Mouse (Mus musculus): Measurements from ENCODE around the gene 4930512M02Rik. TPM values are rescaled to one million over a fixed set of nuclear protein-coding genes. Genes with fewer than 3 reads are reported as not detected.

4930512M02Rik gene
- polyA plus RNA-seq, 1 experiment from 2014 or later: not detected

DNA sequence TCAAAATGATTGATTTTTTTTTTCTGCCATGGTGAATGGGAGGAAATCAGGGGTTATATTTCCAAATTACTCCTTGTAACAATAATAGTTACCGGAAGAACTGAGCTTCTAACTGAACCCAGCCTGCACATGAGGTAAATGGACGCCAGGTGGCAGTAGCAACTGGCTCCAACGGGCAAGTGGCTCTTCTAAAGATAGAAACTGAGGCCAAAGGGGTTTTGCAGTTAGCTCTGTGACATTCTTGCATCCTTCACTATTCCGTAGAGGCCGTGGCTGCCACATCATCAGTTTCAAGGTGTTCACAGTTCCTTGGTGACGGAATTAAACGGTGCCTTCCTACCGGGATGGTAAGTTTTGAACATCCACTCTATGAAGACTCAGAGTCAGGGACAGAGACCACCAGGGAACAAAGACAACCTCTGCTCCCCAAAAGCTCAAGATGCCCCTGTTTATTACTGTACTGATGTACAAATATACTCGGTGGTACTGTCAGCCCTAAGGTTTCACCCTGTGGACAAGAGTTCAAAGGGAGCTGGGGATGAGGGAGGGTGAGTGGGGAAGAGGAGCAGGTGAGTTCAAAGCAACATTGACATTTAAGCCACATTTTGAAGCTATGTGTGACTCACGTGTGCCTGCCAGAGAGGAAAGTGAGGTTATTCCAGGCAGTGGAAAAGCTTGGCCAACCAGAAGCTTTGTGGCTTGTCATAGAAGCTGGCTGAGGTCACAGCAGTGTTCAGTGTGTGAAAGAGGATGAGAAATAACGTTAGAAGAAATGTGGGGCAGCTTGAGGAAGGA, 70.3 kb downstream of the 4930512M02Rik start:
- Histone ChIP-seq H3K27me3 (replicated peaks; ENCODE audit: control insufficient read depth, insufficient read depth, low read length) (no peaks in the 10 kb centered on the region), H3K4me3 (replicated peaks; ENCODE audit: low read length) (no peak overlapping the region), H3K4me1 (replicated peaks; ENCODE audit: control insufficient read depth, insufficient read depth, low read length) (no peaks in the 10 kb centered on the region), H3K9me3 (ENCODE audit: control insufficient read depth, low read length) (no peaks in the 10 kb centered on the region), H3K27ac (ENCODE audit: low read length) (no peak overlapping the region), H3K9ac (replicated peaks; ENCODE audit: low read depth, low read length) (no peak overlapping the region), H3K36me3 (ENCODE audit: control insufficient read depth, insufficient read depth) (no peaks in the 10 kb centered on the region), H3K4me2 (ENCODE audit: low read length) (no peak overlapping the region)
- WGBS: 48% methylated on average over 11 of the region's 11 CpGs
- ATAC-seq: no peak

DNA sequence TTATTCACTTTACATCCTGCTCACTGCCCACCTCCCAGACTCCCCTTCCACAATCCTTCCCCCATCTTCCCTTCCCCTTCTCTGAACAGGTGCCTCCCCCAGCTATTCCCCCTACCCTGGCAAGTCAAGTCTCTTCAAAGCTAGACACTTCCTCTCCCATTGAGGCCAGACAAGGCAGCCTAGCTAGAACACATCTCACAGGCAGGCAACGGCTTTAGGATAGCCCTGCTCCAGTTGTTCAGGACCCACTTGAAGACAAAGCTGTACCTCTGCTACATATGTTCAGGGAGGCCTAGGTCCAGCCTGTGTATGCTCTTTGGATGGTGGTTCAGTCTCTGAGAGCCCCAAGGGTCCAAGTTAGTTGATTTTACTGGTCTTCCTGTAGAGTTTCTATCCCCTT, 71.4 kb downstream of the 4930512M02Rik start:
- 90% methylated on average over 1 of the region's 1 CpGs for WGBS

DNA sequence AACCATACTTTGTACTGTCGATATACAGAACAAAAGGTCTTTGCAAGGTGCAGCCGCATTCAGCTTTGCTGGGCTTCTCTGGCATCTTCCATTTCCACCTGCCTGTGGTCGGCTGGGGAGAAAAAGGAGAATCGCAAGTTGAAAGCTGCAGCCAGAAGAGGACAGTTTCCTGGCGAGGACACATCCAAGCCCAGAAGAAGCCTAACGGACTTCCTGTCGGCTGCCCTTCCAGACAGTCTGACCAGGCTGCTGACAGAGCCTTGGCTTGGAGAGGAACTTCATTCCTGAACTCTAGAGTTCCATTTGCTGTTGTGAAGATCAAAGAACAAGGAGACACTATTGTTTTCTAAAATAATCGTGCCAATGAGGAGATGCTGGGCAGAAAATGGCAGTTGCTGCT, 72.1 kb downstream of the 4930512M02Rik start:
- no peak for ATAC-seq
- Histone ChIP-seq H3K9me3 (ENCODE audit: control insufficient read depth, low read length) (no peaks in the 10 kb centered on the region), H3K4me1 (replicated peaks; ENCODE audit: control insufficient read depth, insufficient read depth, low read length) (no peaks in the 10 kb centered on the region), H3K27ac (ENCODE audit: low read length) (no peak overlapping the region), H3K4me2 (ENCODE audit: low read length) (no peak overlapping the region), H3K9ac (replicated peaks; ENCODE audit: low read depth, low read length) (no peak overlapping the region), H3K27me3 (replicated peaks; ENCODE audit: control insufficient read depth, insufficient read depth, low read length) (no peaks in the 10 kb centered on the region), H3K4me3 (replicated peaks; ENCODE audit: low read length) (no peak overlapping the region), H3K36me3 (ENCODE audit: control insufficient read depth, insufficient read depth) (no peaks in the 10 kb centered on the region)
- 79% methylated on average over 8 of the region's 8 CpGs for WGBS

More for the DNA sequence above, 71.4 kb downstream of the 4930512M02Rik start:
- Histone ChIP-seq H3K27ac (ENCODE audit: low read length) (no peak overlapping the region), H3K27me3 (replicated peaks; ENCODE audit: control insufficient read depth, insufficient read depth, low read length) (no peaks in the 10 kb centered on the region), H3K4me3 (replicated peaks; ENCODE audit: low read length) (no peak overlapping the region), H3K9me3 (ENCODE audit: control insufficient read depth, low read length) (no peaks in the 10 kb centered on the region), H3K4me1 (replicated peaks; ENCODE audit: control insufficient read depth, insufficient read depth, low read length) (no peaks in the 10 kb centered on the region), H3K4me2 (ENCODE audit: low read length) (no peak overlapping the region), H3K36me3 (ENCODE audit: control insufficient read depth, insufficient read depth) (no peaks in the 10 kb centered on the region), H3K9ac (replicated peaks; ENCODE audit: low read depth, low read length) (no peak overlapping the region)
- ATAC-seq: no peak

DNA sequence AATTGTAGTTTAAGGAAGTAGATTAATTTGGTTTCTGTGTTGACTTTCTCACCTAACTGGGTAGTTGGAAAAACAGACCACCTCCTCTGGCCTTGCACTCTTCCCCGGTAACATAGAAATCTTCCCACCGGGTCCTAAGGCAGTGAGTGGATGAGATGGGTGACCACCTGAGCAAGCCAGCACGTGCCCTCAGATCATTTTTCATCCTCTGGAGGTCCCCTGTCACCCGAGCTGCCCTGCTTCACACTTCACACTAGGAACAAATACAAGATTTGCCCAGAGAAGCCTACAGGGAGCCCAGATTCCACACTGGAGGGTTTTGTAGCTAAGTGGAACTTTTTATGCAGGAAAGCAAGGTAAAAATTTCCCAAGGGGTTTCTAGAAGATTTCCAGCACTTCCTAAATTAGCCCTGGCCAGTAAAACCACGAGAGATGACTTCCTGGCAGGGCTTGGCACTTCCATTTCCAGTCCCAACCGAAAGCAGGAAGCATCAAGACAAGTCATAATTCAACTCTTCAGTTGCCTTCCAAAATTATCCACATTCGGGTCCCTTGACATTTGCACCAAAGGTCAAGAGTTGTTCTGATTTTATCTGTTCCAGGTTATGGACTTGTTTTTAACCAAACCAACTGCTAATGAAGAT, 79.9 kb downstream of the 4930512M02Rik start:
- WGBS: 78% methylated on average over 7 of the region's 7 CpGs

DNA sequence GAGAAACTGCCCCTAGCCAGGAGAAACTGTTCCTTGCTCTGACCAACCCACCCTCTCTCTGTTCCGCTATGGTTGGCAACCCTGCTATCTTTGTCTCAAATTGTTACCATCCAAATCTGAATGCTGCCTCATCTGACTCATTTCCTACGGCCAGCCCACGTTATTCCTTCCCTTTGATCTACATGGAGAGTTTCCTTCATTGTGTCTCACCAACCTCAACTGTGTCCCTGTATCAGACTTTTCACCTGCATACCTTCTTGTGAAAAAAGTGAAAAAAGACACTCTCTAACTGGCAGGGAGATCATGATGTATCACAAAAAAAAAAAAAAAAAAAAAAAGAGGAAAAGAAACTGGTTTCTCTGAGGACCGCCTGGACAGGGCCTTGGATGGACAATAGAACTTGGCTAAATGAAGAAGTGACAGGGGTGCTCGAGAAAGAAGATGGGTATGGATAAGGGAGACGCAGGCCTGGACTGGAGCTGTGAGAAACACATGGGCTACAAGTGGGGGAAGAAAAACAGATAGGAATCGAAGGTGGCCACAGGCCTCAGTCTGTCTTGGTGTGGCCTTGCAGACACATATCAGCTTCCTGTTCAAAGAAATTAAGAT, 80.6 kb downstream of the 4930512M02Rik start:
- Histone ChIP-seq H3K4me3 (replicated peaks; ENCODE audit: low read length) (no peak overlapping the region), H3K27ac (ENCODE audit: low read length) (no peak overlapping the region), H3K36me3 (ENCODE audit: control insufficient read depth, insufficient read depth) (no peaks in the 10 kb centered on the region), H3K9me3 (ENCODE audit: control insufficient read depth, low read length) (no peaks in the 10 kb centered on the region), H3K4me2 (ENCODE audit: low read length) (no peak overlapping the region), H3K27me3 (replicated peaks; ENCODE audit: control insufficient read depth, insufficient read depth, low read length) (no peaks in the 10 kb centered on the region), H3K9ac (replicated peaks; ENCODE audit: low read depth, low read length) (no peak overlapping the region), H3K4me1 (replicated peaks; ENCODE audit: control insufficient read depth, insufficient read depth, low read length) (no peaks in the 10 kb centered on the region)
- WGBS: 87% methylated on average over 7 of the region's 7 CpGs
- ATAC-seq: no peak

More for the DNA sequence above, 79.9 kb downstream of the 4930512M02Rik start:
- no peaks in the 10 kb centered on the region for H3K36me3 ChIP-seq (ENCODE audit: control insufficient read depth, insufficient read depth)
- no peaks in the 10 kb centered on the region for H3K27me3 ChIP-seq (replicated peaks; ENCODE audit: control insufficient read depth, insufficient read depth, low read length)
- no peak overlapping the region for H3K9ac ChIP-seq (replicated peaks; ENCODE audit: low read depth, low read length)
- no peak overlapping the region for H3K4me2 ChIP-seq (ENCODE audit: low read length)
- no peaks in the 10 kb centered on the region for H3K9me3 ChIP-seq (ENCODE audit: control insufficient read depth, low read length)
- no peak for ATAC-seq
- H3K27ac ChIP-seq (ENCODE audit: low read length): no peak overlapping the region
- H3K4me3 ChIP-seq (replicated peaks; ENCODE audit: low read length): no peak overlapping the region
- no peaks in the 10 kb centered on the region for H3K4me1 ChIP-seq (replicated peaks; ENCODE audit: control insufficient read depth, insufficient read depth, low read length)

DNA sequence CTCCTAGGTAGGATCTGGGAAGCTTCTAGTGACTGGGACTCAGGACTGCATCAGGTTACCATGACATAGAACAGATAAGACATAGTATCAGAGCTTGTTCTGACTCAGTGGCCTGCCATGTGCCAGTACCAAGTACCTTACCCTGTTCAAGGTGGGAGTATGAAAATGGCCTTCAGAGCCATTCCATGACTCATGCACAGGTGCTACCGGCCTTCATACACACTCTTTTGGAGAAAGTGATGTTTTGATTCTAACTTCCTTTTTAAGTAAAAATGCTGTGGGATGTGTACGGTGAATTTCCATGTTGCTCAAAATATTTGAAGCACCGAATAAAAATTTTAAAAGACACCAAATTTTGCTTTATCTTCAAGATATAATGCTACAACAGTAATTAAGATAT, 81.7 kb downstream of the 4930512M02Rik start:
- H3K27ac ChIP-seq (ENCODE audit: low read length): no peak overlapping the region
- ATAC-seq: no peak
- no peaks in the 10 kb centered on the region for H3K27me3 ChIP-seq (replicated peaks; ENCODE audit: control insufficient read depth, insufficient read depth, low read length)
- H3K4me2 ChIP-seq (ENCODE audit: low read length): no peak overlapping the region
- 97% methylated on average over 3 of the region's 3 CpGs for WGBS
- no peaks in the 10 kb centered on the region for H3K9me3 ChIP-seq (ENCODE audit: control insufficient read depth, low read length)
- no peaks in the 10 kb centered on the region for H3K36me3 ChIP-seq (ENCODE audit: control insufficient read depth, insufficient read depth)
- H3K4me1 ChIP-seq (replicated peaks; ENCODE audit: control insufficient read depth, insufficient read depth, low read length): no peaks in the 10 kb centered on the region
- no peak overlapping the region for H3K4me3 ChIP-seq (replicated peaks; ENCODE audit: low read length)
- H3K9ac ChIP-seq (replicated peaks; ENCODE audit: low read depth, low read length): no peak overlapping the region

Other genes with a start within 250 kb of the 4930512M02Rik start
- gene Spata48, start 165.7 kb downstream of the 4930512M02Rik start, polyA plus RNA-seq (2015; fragmentation: Nextera tagmentation; extraction: Ambion mirVana): 0.96 TPM in 1 of 2 replicates, not detected in the other
- 0.40 and 0.85 TPM in 2 replicates for gene Zpbp, start 165.4 kb downstream of the 4930512M02Rik start, polyA plus RNA-seq (2015; fragmentation: Nextera tagmentation; extraction: Ambion mirVana)
- 1.9 and 2.6 TPM in 2 replicates for gene Ikzf1, start 57.2 kb upstream of the 4930512M02Rik start, polyA plus RNA-seq (2015; fragmentation: Nextera tagmentation; extraction: Ambion mirVana)
- gene Fignl1, start 181.1 kb upstream of the 4930512M02Rik start, polyA plus RNA-seq (2015; fragmentation: Nextera tagmentation; extraction: Ambion mirVana): 25.5 and 28.6 TPM in 2 replicates